Mouse (Mus musculus) heart, adult 18-20 months (tissue): ENCODE data around the gene Nfia. TPM values are rescaled to one million over a fixed set of nuclear protein-coding genes. Genes with fewer than 3 reads are reported as not detected.

Experiments
- DNase-seq, 2 experiments: peaks; one replicate each; pipeline ENCODE4 v3.0.0; 2021 to 2022; ENCODE audit warnings: mixed read lengths in 1 of 2
- long read RNA-seq, 2 experiments: library from polyadenylated mRNA; stranded (forward); transcript quantifications; one replicate each; pipeline ENCODE4 v2.0.0; 2021
- total RNA-seq, 2 experiments: library from RNA; stranded (reverse); gene quantifications; 2 replicates each; pipeline ENCODE4 v1.2.3; 2021

Gene Nfia
- total RNA-seq: 100 to 1,000 TPM; 115 to 127 TPM
- long read RNA-seq, experiment 1, full-length matches to known transcripts: 6 of 11 reads
- long read RNA-seq, experiment 1, partial matches to known transcripts: 3 of 11 reads
- long read RNA-seq, experiment 1, other reads (novel, unspliced or antisense): 2 of 11 reads
- long read RNA-seq, experiment 2, full-length matches to known transcripts: 4 of 11 reads
- long read RNA-seq, experiment 2, partial matches to known transcripts: 1 of 11 reads
- long read RNA-seq, experiment 2, other reads (novel, unspliced or antisense): 6 of 11 reads

- DNase-seq: peak in 1 of 2 experiments; percentile 37
These were observed at the start of gene Nfia for GRCm38 (mm10) chr4:97772641-97773040. TSS of gene Nfia (plus strand) at chr4:97772734.

GRCm38 (mm10) chr4:97723374-97723773 lies 49.2 kb upstream of the Nfia start:
- no peak for DNase-seq

GRCm38 (mm10) chr4:97728520-97728919 lies 44.0 kb upstream of the Nfia start:
- DNase-seq: no peak

DNA sequence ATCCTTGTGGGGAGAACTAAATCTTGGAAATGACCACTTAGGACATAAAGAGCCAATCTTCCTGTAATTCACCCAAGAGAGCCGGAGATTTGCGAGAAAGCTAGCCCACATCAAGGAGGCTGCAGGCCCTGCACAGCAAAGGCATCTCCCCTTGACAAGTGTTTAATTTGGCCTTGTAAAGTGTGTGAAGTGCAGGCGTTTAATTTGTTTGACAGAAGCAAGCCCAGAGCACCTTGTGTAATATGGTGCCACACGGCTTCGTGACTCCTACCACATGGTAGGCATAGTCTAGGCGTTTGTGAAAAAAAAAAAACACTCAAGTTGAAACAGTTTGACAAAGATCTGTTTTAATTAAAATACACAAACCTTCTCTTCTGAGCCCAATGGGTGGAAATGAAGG lies 42.5 kb upstream of the Nfia start:
- DNase-seq: no peak

GRCm38 (mm10) chr4:97730416-97730815 lies 42.1 kb upstream of the Nfia start:
- no peak for DNase-seq

- DNase-seq: no peak
These were observed 39.1 kb upstream of the Nfia start for GRCm38 (mm10) chr4:97733392-97733791.

DNA sequence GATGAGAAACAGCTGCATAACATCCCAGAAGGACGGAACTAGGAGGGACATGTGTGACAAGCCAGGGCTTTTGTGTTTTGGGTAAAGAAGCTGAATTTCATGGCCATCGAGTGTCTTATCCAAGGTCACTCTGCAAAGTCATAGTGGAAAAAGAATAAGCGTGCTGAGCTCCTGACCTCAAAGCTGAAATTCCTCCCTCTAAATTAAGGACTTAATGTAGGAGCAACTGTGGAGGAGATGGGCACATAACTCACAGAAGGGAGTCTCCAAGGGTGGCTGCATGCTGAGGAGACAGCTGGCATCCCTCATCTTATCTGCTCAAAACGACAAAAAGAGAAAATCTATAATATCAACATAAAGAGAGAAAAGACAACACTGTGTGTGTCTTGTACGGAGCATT lies 28.6 kb upstream of the Nfia start:
- no peak for DNase-seq

- DNase-seq: peak; percentile 80 to 89
These were observed 27.0 kb upstream of the Nfia start for GRCm38 (mm10) chr4:97745296-97746105.

- no peak for DNase-seq
These were observed 26.2 kb upstream of the Nfia start for GRCm38 (mm10) chr4:97746106-97746900.

GRCm38 (mm10) chr4:97750401-97750800 lies 22.1 kb upstream of the Nfia start:
- DNase-seq: no peak

GRCm38 (mm10) chr4:97751030-97751482 lies 21.5 kb upstream of the Nfia start:
- peak; percentile 95 to 98 for DNase-seq

- peak; percentile 90 to 93 for DNase-seq
These were observed 20.9 kb upstream of the Nfia start for GRCm38 (mm10) chr4:97751483-97752251.

DNA sequence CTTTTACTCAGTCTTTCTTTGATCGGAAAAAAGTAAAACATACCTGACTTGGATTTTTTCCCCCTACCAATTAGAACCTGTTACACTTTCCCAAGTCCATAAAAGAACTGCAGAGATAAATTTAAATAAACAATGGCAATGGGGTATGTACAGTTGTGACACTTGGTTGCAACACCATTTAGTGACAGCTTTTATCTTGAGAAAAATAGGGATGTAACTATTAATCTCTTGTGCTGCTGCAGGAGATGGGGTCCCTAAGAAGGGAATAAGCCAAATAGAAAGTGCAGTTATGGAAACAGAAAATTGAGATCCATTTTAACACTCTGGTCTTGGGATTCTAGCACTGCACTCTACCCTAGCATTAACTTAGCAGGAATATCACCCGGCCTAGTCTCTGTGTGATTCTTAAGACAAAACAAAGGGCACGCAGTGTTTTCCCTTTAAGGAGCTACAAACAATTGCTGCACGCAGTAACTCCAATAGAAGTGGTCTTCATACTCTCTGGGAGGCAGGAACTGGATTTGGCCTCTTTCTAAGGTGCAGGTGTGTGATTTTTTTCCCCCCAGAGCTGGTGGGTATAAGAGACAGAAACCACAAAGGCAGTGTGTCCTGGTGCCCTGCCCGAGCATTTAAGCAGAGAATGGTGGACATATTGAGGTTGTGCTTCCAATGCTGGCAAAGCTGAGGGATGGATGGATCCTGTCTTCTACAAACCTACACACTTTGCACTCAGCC lies 20.1 kb upstream of the Nfia start:
- no peak for DNase-seq

DNA sequence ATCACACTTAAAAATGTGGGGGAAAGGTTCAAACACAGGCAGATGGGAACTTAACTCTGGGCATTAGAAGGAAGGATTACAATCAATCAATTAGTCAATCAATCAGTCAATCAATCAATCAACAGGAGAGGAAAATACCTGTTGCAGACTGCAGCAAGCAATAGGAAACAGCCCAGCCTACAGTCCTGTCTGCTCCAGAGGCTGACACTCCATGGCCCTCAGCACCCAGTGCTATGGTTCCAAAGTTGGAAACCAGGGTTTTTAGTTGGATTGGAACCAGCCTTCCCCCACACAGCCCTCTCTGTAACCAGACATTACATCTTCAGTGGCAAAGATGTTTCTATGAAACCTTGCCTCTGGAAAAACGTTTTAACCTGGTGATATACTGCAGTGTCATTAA lies 19.0 kb upstream of the Nfia start:
- no peak for DNase-seq

DNA sequence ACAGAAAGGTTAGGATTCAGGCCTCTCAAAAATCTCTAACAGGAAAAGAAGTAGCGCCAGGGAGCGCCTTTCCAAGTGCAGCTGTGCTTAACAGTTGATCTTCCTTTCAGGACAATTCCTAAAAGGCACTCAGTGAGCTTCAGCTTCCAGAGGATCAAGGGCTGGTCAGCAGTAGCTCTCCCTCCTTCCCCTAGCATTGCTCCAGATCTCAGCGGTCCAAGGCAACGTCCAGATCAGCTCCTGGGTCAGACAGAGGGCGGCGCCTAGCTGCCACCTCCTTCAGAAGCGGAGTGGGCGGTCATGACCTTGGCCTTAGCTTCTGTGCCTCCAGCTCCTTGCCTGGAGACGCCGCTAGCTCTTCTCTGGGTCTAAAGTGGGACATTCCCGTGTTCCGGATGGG lies 18.3 kb upstream of the Nfia start:
- peak; percentile 82 to 90 for DNase-seq

GRCm38 (mm10) chr4:97757207-97757977 lies 15.1 kb upstream of the Nfia start:
- peak; percentile 79 to 89 for DNase-seq

DNA sequence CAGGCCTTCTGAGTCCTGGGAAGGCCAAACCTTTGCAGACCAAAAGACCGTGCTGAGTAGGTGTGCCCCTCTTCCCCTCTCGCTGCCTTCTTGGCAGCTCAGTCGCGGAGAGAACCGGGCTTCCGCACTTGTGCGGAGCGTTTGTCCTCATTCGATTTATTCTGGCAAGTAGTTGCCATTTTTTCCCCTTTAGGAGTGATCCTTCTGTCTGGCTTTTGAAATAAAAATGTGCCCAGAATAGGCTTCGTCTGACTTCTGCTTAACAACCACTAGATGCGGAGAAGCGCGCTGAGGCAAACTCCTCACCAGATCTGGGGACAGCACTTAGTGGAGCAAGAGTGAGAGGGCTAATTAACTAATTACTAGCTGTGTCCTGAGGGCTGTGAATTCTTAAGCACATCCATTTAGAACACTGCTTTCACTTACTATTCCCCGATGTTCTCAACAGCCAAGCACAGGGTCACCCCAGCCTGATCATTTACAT lies 14.5 kb upstream of the Nfia start:
- DNase-seq: peak; percentile 67 to 80

- no peak for DNase-seq
These were observed 13.9 kb upstream of the Nfia start for GRCm38 (mm10) chr4:97758661-97759060.

GRCm38 (mm10) chr4:97764616-97765015 lies 7.9 kb upstream of the Nfia start:
- DNase-seq: no peak

DNA sequence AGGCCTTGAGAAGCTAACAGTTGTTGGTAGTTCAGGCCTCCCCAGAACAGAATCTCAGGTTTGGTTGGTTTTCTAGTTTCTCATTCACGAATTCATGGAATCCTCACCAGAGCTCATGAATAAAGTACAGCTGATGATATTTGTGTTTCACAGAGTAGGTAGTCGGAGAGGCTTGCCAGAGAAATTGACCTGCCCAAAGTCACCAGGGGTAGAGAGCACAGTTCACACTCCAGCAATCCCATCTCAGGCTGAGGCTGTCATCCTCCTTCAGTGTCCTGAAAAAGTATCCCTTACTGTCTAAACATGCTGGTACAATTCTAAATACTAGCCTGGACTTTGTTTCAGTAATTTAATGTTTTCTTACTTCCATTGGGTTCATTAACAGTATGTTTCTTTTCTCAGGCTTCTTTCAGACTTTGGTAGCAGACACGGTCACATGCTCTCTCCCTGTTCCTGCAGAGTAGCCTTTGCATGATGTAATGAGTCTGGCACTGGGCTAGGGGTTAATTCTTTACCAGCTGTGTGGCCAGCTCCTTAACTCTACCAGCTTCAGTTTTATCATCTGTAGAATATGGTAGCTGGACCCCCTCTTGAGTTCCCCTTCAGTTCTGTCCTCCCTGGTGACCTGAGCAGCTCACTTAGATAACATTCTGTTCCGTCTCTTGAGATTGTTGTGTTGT lies 7.1 kb upstream of the Nfia start:
- DNase-seq: no peak
